Mouse (Mus musculus) heart, postnatal 0 days (tissue): ENCODE results near the gene Tmem222.

Experiments used
- CTCF ChIP-seq: IDR thresholded peaks from 2 replicates; pipeline ENCODE4 v1.5.1; 2016; ENCODE audit warnings: antibody characterized with exemption, control low read depth, low read depth
- EP300 ChIP-seq: IDR thresholded peaks from 2 replicates; pipeline ENCODE4 v1.6.1; 2016; ENCODE audit warnings: antibody characterized with exemption, low read depth

DNA sequence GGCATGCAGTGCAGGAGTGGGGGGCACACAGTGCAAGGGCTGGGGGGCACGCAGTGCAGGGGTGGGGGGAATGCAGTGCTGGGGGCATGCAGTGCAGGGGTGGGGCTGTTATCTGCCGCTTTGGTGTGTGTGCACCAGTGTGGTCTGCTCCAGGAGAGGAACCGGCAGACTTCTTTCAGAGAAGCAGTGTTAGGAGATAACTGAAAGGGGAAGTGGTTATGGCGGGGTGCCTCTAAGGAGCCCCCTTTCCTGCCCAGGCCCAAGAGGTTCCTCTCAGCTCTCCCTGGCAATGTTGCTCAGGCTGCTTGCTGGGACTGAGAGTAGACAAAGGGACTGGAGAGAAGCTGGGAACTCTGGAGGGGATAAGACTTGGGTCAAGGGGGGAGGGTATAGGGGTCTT lies 39.7 kb downstream of the Tmem222 start:
- TF ChIP-seq CTCF, result no peak
- TF ChIP-seq EP300, result no peak
